Mouse (Mus musculus) limb, embryonic 15.5 days (tissue): ENCODE results near the gene Ush2a. TPM values are rescaled to one million over a fixed set of nuclear protein-coding genes. Genes with fewer than 3 reads are reported as not detected.
A peak's percentile ranks its signal among the peaks of the same experiment; 100 is the strongest.

Source experiments
- ATAC-seq: fragments of 200-750 bp; cut with Nextera tagmentation; 2 replicates; pipeline ENCODE4 v1.8.0; 2017; ENCODE audit warnings: low read depth, moderate TSS enrichment; ENCODE audit not compliant: insufficient number of reproducible peaks, low FRiP score, low TSS enrichment
- H3K27ac ChIP-seq: fragments of 300-500 bp; sonication (generic); 2 replicates; pipeline ENCODE4 v1.5.1; 2015; ENCODE audit warnings: moderate library complexity, mild to moderate bottlenecking, inconsistent platforms
- H3K27me3 ChIP-seq: fragments of 300-500 bp; sonication (generic); 2 replicates; pipeline ENCODE4 v1.6.1; 2015; ENCODE audit warnings: inconsistent platforms
- H3K36me3 ChIP-seq: fragments of 300-500 bp; sonication (generic); 2 replicates; pipeline ENCODE4 v1.6.1; 2015; ENCODE audit warnings: inconsistent platforms
- H3K4me1 ChIP-seq: fragments of 300-500 bp; sonication (generic); 2 replicates; pipeline ENCODE4 v1.6.1; 2015; ENCODE audit warnings: inconsistent platforms
- H3K4me2 ChIP-seq: fragments of 300-500 bp; sonication (generic); 2 replicates; pipeline ENCODE4 v1.6.1; 2015; ENCODE audit warnings: mild to moderate bottlenecking, inconsistent platforms
- H3K4me3 ChIP-seq: fragments of 300-500 bp; sonication (generic); 2 replicates; pipeline ENCODE4 v1.5.1; 2015; ENCODE audit warnings: mild to moderate bottlenecking, inconsistent platforms
- H3K9ac ChIP-seq: fragments of 300-500 bp; sonication (generic); 2 replicates; pipeline ENCODE4 v1.6.1; 2015; ENCODE audit warnings: inconsistent platforms
- H3K9me3 ChIP-seq: fragments of 300-500 bp; sonication (generic); 2 replicates; pipeline ENCODE4 v1.6.1; 2016; ENCODE audit warnings: inconsistent platforms
- WGBS: fragments of 180-500 bp; shearing (Covaris S2); methylation state at CpG from one replicate; pipeline ENCODE4 v1.1.7; 2015; 5-methylcytosine and 5-hydroxymethylcytosine counted together
- polyA plus RNA-seq: library from polyadenylated mRNA; unstranded; fragments of >200 nt; fragmentation: Nextera tagmentation; extraction: Ambion mirVana; gene quantifications from 2 replicates; pipeline ENCODE4 v1.2.1, GENCODE M21; 2015

The Ush2a gene
- polyA plus RNA-seq, 1 experiment from 2014 or later, result 0.08 TPM

GRCm38 (mm10) chr1:188656121-188656520, 394.3 kb downstream of the Ush2a start:
- no peak for ATAC-seq
- no peak overlapping the region for H3K4me3 ChIP-seq
- H3K4me2 ChIP-seq, result no peak overlapping the region
- no peaks in the 10 kb centered on the region for H3K36me3 ChIP-seq
- WGBS, result 85% methylated on average over 12 of the region's 12 CpGs
- H3K27me3 ChIP-seq, result 0 out of 2 replicates have a peak, but pooled peaks cover 4% of the 10 kb centered on the region
- H3K27ac ChIP-seq, result no peak overlapping the region
- no peak overlapping the region for H3K9ac ChIP-seq
- H3K4me1 ChIP-seq, result peaks cover 8% of the 10 kb centered on the region
- H3K9me3 ChIP-seq, result no peaks in the 10 kb centered on the region

DNA sequence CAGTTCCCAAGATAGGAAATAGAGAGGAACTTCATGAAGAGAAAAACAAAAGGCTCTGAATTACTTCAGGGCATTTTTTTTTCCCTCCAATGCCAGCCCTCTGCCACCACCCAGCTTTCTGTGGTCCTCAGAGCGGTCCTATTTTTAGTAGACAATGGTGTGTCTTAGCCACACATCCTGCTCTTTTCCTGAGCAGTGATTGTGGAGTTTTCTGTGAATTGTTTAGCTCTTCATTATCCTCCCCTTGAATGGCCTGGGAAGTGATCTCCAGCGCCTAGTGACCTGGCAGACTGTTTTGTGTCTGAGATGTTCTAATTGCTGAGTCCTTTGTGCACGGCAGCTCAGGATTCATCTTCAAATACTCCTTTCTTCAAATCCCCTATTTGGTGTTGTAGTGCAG, 397.3 kb downstream of the Ush2a start:
- H3K36me3 ChIP-seq, result no peaks in the 10 kb centered on the region
- peaks cover 8% of the 10 kb centered on the region for H3K4me1 ChIP-seq
- H3K9me3 ChIP-seq, result no peaks in the 10 kb centered on the region
- H3K4me3 ChIP-seq, result no peak overlapping the region
- WGBS, result 66% methylated on average over 3 of the region's 3 CpGs
- ATAC-seq, result no peak
- H3K27ac ChIP-seq, result no peak overlapping the region
- H3K4me2 ChIP-seq, result no peak overlapping the region
- no peak overlapping the region for H3K9ac ChIP-seq
- 0 out of 2 replicates have a peak, but pooled peaks cover 4% of the 10 kb centered on the region for H3K27me3 ChIP-seq

GRCm38 (mm10) chr1:188660339-188660738, 398.5 kb downstream of the Ush2a start:
- Histone ChIP-seq H3K9ac (no peak overlapping the region), H3K27ac (no peak overlapping the region), H3K4me1 (peaks cover 8% of the 10 kb centered on the region), H3K4me2 (peak overlapping the region; percentile 39), H3K4me3 (peak overlapping the region; percentile 14), H3K9me3 (no peaks in the 10 kb centered on the region), H3K36me3 (no peaks in the 10 kb centered on the region), H3K27me3 (0 out of 2 replicates have a peak, but pooled peaks cover 4% of the 10 kb centered on the region)
- WGBS, result 7% methylated on average over 3 of the region's 3 CpGs
- no peak for ATAC-seq

DNA sequence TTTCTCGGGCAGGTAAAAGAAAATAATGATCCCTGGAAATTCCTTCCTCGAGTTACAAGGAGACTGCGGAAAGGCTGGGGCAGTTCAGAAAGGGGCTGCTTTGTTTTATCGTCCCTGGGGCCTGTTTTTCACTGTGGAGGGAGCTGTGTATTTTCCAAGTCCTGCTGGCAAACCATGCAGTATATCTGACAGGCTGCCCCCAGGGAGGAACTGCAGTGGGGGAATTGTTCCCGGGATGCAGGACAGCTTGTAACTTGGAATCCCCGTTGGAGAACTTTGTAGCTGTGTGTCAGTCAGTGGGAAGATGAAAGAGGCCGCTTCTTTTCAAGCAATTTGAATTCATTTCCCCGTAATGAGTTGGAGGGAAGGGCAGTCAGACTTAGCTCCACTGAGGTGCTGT, 399.1 kb downstream of the Ush2a start:
- H3K9ac ChIP-seq, result no peak overlapping the region
- no peak for ATAC-seq
- peak overlapping the region; percentile 14 for H3K4me3 ChIP-seq
- H3K27me3 ChIP-seq, result 0 out of 2 replicates have a peak, but pooled peaks cover 4% of the 10 kb centered on the region
- H3K27ac ChIP-seq, result no peak overlapping the region
- 2% methylated on average over 8 of the region's 8 CpGs for WGBS
- H3K4me1 ChIP-seq, result peaks cover 8% of the 10 kb centered on the region
- no peaks in the 10 kb centered on the region for H3K36me3 ChIP-seq
- H3K4me2 ChIP-seq, result peak overlapping the region; percentile 39
- no peaks in the 10 kb centered on the region for H3K9me3 ChIP-seq

DNA sequence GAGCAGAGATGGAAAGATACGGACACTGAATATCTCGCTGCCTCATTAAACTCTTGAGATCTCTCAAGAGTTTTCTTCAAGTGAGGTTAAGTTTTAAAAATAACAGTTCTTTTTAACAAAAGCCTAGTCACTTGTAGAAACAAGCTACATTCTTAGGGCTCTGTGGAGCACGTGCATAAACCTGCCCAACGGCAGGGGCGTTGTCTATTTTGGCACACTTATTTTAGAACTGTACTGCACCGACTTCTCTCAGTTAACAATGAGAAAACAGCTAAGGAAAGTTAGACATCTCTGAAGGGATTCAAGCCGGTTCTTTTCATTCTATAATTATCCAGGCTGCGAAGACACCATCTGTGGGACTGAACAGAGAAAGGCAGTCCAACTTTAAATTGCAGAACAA, 405.6 kb downstream of the Ush2a start:
- H3K9me3 ChIP-seq, result no peaks in the 10 kb centered on the region
- no peak overlapping the region for H3K9ac ChIP-seq
- H3K27ac ChIP-seq, result no peak overlapping the region
- H3K4me2 ChIP-seq, result no peak overlapping the region
- no peaks in the 10 kb centered on the region for H3K4me1 ChIP-seq
- no peak overlapping the region for H3K4me3 ChIP-seq
- H3K27me3 ChIP-seq, result no peaks in the 10 kb centered on the region
- 55% methylated on average over 8 of the region's 8 CpGs for WGBS
- H3K36me3 ChIP-seq, result no peaks in the 10 kb centered on the region
- no peak for ATAC-seq

GRCm38 (mm10) chr1:188668513-188668912, 406.7 kb downstream of the Ush2a start:
- Histone ChIP-seq H3K27ac (no peak overlapping the region), H3K4me2 (no peak overlapping the region), H3K4me3 (no peak overlapping the region), H3K4me1 (no peaks in the 10 kb centered on the region), H3K9me3 (no peaks in the 10 kb centered on the region), H3K36me3 (no peaks in the 10 kb centered on the region), H3K9ac (no peak overlapping the region), H3K27me3 (no peaks in the 10 kb centered on the region)
- 74% methylated on average over 12 of the region's 12 CpGs for WGBS
- no peak for ATAC-seq

GRCm38 (mm10) chr1:188672871-188673270, 411.0 kb downstream of the Ush2a start:
- H3K4me3 ChIP-seq, result no peak overlapping the region
- no peaks in the 10 kb centered on the region for H3K36me3 ChIP-seq
- H3K27me3 ChIP-seq, result no peaks in the 10 kb centered on the region
- 87% methylated on average over 12 of the region's 12 CpGs for WGBS
- H3K27ac ChIP-seq, result no peak overlapping the region
- no peaks in the 10 kb centered on the region for H3K9me3 ChIP-seq
- no peaks in the 10 kb centered on the region for H3K4me1 ChIP-seq
- no peak overlapping the region for H3K4me2 ChIP-seq
- ATAC-seq, result no peak
- no peak overlapping the region for H3K9ac ChIP-seq

- no peaks in the 10 kb centered on the region for H3K36me3 ChIP-seq
- H3K9ac ChIP-seq, result no peak overlapping the region
- H3K9me3 ChIP-seq, result no peaks in the 10 kb centered on the region
- no peak for ATAC-seq
- H3K27ac ChIP-seq, result no peak overlapping the region
- H3K4me2 ChIP-seq, result no peak overlapping the region
- 61% methylated on average over 8 of the region's 8 CpGs for WGBS
- H3K4me1 ChIP-seq, result no peaks in the 10 kb centered on the region
- no peak overlapping the region for H3K4me3 ChIP-seq
- H3K27me3 ChIP-seq, result no peaks in the 10 kb centered on the region
Observed at GRCm38 (mm10) chr1:188674640-188675510, 413.1 kb downstream of the Ush2a start.

DNA sequence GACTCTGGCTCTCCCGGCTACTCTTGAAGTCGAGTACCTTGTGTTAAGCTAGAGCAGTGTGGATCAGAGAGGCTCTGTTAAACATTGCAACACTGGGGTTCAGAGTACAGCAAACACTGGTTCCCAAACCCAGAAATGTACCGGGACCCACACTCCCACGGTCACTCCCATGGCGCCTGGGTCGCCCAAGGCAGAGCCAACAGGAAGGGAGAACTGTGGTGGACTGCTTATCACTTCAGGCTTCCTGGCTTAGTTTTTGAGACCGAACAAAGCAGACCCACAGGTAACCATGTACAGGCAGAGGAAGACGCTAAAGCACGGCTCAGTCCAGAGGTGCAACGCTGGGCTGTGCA, 413.7 kb downstream of the Ush2a start:
- no peaks in the 10 kb centered on the region for H3K9me3 ChIP-seq
- H3K27ac ChIP-seq, result no peak overlapping the region
- H3K9ac ChIP-seq, result no peak overlapping the region
- no peak overlapping the region for H3K4me3 ChIP-seq
- H3K27me3 ChIP-seq, result no peaks in the 10 kb centered on the region
- no peaks in the 10 kb centered on the region for H3K36me3 ChIP-seq
- H3K4me2 ChIP-seq, result no peak overlapping the region
- WGBS, result 86% methylated on average over 10 of the region's 10 CpGs
- ATAC-seq, result no peak
- H3K4me1 ChIP-seq, result no peaks in the 10 kb centered on the region

DNA sequence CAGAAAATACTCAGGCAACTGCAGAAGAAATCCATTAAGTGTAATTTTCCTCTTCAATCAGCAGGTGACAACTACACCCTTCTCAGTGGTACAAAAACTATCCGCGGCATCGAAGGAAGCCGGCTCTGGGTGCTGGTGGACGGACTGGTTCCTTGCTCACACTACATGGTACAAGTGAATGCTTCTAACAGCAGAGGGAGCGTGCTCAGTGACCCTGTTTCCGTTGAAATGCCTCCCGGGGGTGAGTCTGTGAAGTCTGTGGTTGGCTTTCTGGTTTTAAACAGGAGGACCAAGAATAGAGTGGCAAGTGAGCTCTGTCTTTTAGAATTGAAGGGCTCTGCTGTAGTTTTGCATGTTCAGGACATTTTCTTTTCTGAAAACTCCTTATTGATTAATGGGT, 416.4 kb downstream of the Ush2a start:
- Histone ChIP-seq H3K4me1 (no peaks in the 10 kb centered on the region), H3K9me3 (no peaks in the 10 kb centered on the region), H3K4me2 (no peak overlapping the region), H3K27me3 (no peaks in the 10 kb centered on the region), H3K27ac (no peak overlapping the region), H3K4me3 (no peak overlapping the region), H3K9ac (no peak overlapping the region), H3K36me3 (no peaks in the 10 kb centered on the region)
- no peak for ATAC-seq
- 36% methylated on average over 8 of the region's 8 CpGs for WGBS

DNA sequence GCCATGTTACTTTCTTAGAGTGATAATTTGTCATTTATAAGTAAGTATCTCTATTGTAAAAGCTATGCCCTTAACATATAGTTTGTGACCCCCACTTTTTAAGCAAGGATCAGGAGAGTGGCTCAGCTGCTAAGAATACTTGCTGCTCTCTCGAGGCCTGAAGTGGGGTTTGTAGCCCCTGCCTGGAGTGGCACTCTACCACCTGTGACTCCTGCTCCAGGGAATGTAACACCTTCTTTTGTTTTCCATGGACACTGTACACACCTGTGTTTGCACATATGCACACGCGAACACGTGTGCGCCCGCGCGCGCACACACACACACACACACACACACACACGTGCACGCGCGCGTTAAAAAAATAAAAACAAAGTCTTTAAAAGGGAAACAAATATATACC, 424.5 kb downstream of the Ush2a start:
- no peak for ATAC-seq
- Histone ChIP-seq H3K4me3 (no peak overlapping the region), H3K9ac (no peak overlapping the region), H3K4me1 (no peaks in the 10 kb centered on the region), H3K27ac (no peak overlapping the region), H3K9me3 (no peaks in the 10 kb centered on the region; the same call in 1 of the 2 replicates), H3K27me3 (no peaks in the 10 kb centered on the region), H3K36me3 (no peaks in the 10 kb centered on the region), H3K4me2 (no peak overlapping the region)
- 93% methylated on average over 14 of the region's 14 CpGs for WGBS

GRCm38 (mm10) chr1:188696295-188696694, 434.5 kb downstream of the Ush2a start:
- no peaks in the 10 kb centered on the region for H3K4me1 ChIP-seq
- H3K9ac ChIP-seq, result no peak overlapping the region
- H3K36me3 ChIP-seq, result no peaks in the 10 kb centered on the region
- H3K4me3 ChIP-seq, result no peak overlapping the region
- no peaks in the 10 kb centered on the region for H3K27me3 ChIP-seq
- ATAC-seq, result no peak
- H3K4me2 ChIP-seq, result no peak overlapping the region
- no peaks in the 10 kb centered on the region; the same call in 1 of the 2 replicates for H3K9me3 ChIP-seq
- no peak overlapping the region for H3K27ac ChIP-seq
- WGBS, result 80% methylated on average over 2 of the region's 2 CpGs
